Mouse (Mus musculus) ES-Bruce4 (cell line): Measurements from ENCODE around the gene Asb8.

Source experiments
- CTCF ChIP-seq: IDR thresholded peaks from one replicate; pipeline ENCODE4 v1.8.1; 2011; ENCODE audit warnings: low read depth, low read length
- POLR2A ChIP-seq: IDR thresholded peaks from one replicate; pipeline ENCODE4 v1.8.1; 2011; ENCODE audit warnings: low read length; ENCODE audit not compliant: insufficient read depth

DNA sequence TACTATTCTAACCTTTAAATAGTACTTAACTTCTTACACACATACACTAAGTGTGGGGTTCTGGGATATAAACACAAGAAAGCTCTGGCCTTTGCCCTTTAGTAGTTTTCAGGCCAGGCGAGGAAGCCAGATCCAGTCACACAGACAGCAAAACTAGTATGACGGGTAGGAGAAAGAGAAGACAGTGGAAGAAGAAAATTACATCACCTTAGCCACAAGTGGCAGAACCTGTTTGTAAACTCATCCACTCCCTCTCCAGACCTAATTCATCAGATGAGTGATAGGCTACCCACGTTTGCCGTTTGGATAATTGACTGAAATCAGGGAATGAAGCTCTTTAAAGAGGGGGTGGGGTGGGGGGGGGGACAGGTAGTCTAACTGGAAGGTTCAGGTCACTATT lies 73.6 kb downstream of the Asb8 start:
- TF ChIP-seq POLR2A = no peak
- TF ChIP-seq CTCF = no peak
